Mouse (Mus musculus) urinary bladder, postnatal 36 days (tissue): ENCODE measurements around the gene Aig1.
A peak's percentile ranks its signal among the peaks of the same experiment; 100 is the strongest.
"Not testable (repeated sequence)": the region's sequence is repeated elsewhere in the genome, so short reads cannot be mapped to it uniquely, and the experiment has no call there.

Experiments used
- DNase-seq, 2 experiments: peaks; one replicate each; pipeline ENCODE4 v3.0.0; 2022; ENCODE audit warnings: low spot score in 2 of 2, mixed read lengths in 1 of 2

Aig1 gene

GRCm38 (mm10) chr10:13868371-13869321, at the start of gene Aig1:
Aig1 (minus strand) TSS chr10:13868980.
- peak; percentile 56 to 69 for DNase-seq

- DNase-seq = peak in 1 of 2 experiments; percentile 39
These were observed 48.0 kb upstream of the Aig1 start for GRCm38 (mm10) chr10:13916645-13917342.

GRCm38 (mm10) chr10:13915211-13915610, 46.4 kb upstream of the Aig1 start:
- no peak for DNase-seq

- no peak for DNase-seq
These were observed 44.9 kb upstream of the Aig1 start for GRCm38 (mm10) chr10:13913689-13914088.

GRCm38 (mm10) chr10:13906261-13906741, 37.5 kb upstream of the Aig1 start:
- DNase-seq = no peak

GRCm38 (mm10) chr10:13905618-13906017, 36.8 kb upstream of the Aig1 start:
- no peak for DNase-seq

GRCm38 (mm10) chr10:13892762-13893161, 24.0 kb upstream of the Aig1 start:
- not testable (repeated sequence) for DNase-seq

- DNase-seq = no peak
These were observed 14.4 kb upstream of the Aig1 start for GRCm38 (mm10) chr10:13882975-13883875.

GRCm38 (mm10) chr10:13882490-13882889, 13.7 kb upstream of the Aig1 start:
- DNase-seq = no peak

- DNase-seq = no peak
These were observed 9.9 kb upstream of the Aig1 start for GRCm38 (mm10) chr10:13878696-13879095.

GRCm38 (mm10) chr10:13875038-13875420, 6.2 kb upstream of the Aig1 start:
- DNase-seq = no peak

GRCm38 (mm10) chr10:13874301-13875037, 5.7 kb upstream of the Aig1 start:
- DNase-seq = no peak

GRCm38 (mm10) chr10:13870531-13870930, 1.8 kb upstream of the Aig1 start:
- no peak for DNase-seq

GRCm38 (mm10) chr10:13869322-13870035, 699 bp upstream of the Aig1 start:
- DNase-seq = no peak

- no peak for DNase-seq
These were observed 2.4 kb downstream of the Aig1 start for GRCm38 (mm10) chr10:13866391-13866790.

- no peak for DNase-seq
These were observed 7.5 kb downstream of the Aig1 start for GRCm38 (mm10) chr10:13861115-13861909.

- DNase-seq = no peak
These were observed 12.3 kb downstream of the Aig1 start for GRCm38 (mm10) chr10:13856438-13856837.

GRCm38 (mm10) chr10:13855969-13856368, 12.8 kb downstream of the Aig1 start:
- DNase-seq = no peak

- DNase-seq = no peak
These were observed 13.7 kb downstream of the Aig1 start for GRCm38 (mm10) chr10:13855111-13855510.
